Mouse (Mus musculus): Measurements from ENCODE around the gene Sh3pxd2a.

The Sh3pxd2a gene

DNA sequence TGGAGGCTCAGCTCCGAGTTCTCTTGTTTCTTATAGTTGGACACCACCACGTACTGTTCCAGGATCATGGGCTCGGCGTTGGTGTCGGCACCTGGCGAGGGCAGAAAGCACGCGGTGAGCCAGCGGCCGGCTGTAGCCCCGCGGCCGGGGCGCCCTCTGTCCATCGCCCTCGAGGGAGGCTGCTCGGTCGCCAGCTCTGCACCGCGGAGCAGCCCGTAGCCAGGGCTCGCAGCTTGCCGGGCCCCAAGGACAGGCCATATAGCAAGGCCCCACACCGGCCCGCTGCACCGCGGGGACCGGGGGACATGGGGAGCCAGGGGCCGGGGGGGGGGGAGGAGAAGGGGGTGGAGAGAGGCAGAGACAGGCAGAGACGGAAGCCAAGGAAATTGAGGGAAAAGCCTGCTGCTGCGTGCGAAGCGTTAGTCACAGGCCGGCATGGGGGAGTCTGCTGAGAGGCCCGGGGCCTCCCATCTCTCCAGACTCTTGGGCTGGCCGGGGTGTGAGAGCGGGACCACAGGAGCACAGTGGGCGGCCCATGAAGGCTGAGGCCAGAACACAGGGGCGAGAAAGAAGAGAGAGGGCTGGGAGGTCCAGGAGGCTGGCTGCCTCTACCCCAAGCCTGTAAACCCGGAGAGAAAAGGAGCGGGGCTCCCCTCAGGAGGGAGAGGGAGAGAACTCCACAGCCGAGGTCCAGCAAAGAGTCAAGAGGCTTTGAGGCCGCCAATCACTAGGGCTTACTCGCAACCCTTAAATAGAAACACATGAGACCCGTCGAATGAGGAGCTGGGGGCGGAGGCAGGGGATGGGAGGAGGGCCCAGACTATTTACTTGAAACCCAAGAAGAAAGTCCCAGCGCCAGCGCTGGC lies 149.9 kb downstream of the Sh3pxd2a start:
- DNase-seq (ENCODE audit: low read depth, low spot score), result peak; percentile 48

DNA sequence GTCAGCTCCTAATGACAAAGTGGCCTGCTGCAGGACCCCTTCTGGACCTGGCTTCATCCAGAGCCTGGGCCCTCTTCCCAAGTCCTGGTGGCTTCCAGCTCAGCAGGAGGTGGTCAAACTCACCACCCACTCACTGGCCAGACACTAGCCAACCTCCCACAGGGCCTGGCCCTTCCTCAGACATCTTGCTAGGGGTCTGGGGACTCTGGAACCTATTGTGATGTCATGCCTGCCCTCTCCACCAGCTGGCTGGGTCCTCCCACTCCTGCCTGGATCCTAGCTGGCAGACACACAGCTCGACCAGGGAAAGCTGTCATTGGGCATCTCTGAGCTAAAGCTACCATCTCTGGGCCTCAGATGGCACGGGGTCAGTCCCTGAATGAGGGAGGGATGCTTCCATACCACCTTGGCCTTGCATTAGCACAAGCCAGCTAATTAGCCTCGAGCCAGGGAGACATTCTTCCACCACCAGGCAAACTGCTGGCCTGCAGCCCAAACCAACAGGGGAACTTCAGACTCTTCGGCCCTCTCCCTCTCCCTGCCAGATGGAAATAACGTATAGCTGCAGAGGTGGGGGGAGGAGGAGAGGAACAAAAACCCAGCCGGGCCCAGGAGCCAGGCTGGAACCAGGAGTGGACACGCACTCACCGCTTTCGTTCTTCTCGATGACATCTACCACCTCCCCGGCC lies 150.7 kb downstream of the Sh3pxd2a start:
- no peak for DNase-seq (ENCODE audit: low read depth, low spot score)

- no peak for DNase-seq (ENCODE audit: low read depth, low spot score)
Observed at GRCm38 (mm10) chr19:47311162-47311561, 153.0 kb downstream of the Sh3pxd2a start.

DNA sequence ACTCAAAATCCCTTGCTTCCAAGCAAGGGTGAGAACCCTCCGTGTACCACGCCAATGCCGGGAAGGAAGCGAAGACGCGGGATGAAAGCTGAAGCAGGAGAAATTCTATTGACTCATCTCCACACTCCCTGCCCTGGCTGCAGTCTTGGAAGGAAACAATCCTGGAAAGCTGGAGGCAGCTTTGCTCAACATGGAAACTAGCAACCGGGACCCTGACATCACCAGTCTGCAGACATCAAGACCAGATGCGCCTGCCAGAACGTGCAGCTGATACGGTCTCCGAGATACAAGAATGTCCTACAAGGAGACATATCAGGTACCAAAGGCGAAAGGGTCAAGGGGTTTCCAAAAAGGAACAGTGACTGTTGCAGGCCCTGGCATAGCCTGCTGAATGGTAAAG lies 154.4 kb downstream of the Sh3pxd2a start:
- no peak for DNase-seq (ENCODE audit: low read depth, low spot score)

GRCm38 (mm10) chr19:47306917-47307315 lies 157.3 kb downstream of the Sh3pxd2a start:
- DNase-seq (ENCODE audit: low read depth, low spot score), result no peak

DNA sequence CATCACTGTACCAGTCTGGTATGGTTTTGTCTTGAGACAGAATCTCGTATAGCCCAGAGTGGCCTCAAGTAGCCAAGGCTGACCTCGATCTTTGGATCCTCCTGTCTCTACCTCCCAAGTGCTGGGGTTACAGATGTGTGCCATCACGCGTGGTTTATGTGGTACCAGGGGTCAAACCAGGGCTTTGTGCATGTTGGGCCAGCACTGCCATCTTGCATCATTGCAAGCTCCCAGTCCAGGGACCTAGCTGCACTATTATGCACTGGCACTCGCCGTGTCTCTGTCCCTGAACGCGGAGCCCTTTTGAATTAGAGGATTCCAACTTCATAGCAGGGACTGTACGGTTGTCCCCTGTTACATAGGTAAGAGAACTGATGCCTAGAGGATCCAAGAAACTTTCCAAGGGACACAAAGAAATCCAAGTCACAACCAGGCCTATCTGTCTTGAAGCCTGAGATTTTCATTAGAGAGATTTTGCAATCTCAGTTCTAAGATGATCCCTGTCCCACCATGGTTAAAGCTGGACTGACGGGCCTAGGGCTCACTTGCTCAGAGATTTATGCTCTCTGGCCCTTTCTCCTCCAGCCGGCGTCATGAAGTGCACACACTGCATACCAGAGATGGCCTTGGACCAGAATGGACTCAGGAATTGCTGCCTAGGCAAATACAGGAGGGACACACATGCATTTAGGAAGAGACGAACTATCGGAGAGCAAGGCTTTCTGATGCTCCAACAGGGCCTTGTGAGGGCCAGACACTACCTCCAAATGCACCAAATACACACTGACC lies 157.9 kb downstream of the Sh3pxd2a start:
- DNase-seq (ENCODE audit: low read depth, low spot score), result no peak

DNA sequence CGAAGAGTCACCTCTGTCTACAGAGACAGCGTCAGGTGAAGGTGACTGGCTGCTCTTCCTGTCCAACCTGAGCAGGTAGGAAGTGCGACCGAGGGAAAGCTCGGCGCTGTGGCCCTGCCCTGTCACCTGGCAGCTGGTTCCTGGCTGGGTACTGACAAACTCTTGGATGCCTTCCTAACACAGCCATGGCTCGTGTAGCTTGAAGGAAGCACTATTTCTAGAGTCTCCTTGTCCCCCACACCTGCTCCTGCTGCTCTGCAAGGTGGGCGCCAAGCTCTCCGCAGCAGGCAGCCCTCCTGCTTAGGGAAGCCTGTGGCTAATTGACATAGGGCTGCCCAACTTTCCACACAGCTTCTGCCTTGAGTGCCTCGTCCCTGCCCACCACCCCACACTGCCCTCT lies 158.8 kb downstream of the Sh3pxd2a start:
- DNase-seq (ENCODE audit: low read depth, low spot score), result no peak

DNA sequence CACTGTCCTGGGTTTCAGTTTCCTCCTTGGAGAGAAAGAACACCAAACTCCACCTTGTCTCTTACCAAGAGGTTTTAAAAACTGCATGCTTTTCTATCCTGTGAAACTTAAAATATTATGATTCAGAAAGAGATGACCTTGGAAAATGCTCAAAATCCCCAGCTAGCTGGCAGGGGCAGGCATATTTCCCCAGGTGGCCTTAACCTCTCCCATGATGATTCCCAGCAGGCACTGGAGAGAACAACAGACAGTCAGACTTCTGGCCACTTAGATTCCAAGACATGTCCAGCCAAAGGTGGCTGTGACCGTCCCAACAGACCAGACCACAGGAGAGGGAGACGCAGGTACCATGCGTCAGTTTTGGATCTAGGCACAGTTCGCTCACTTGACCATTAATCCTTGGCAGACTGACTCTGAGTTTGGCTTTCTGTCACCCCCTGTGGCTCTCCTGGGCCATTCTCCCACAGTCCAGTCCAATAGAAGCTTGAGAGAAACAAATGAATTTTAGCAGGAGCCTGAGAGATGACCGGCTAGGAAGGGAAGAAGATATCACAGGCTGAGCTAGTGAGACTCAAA lies 159.9 kb downstream of the Sh3pxd2a start:
- DNase-seq (ENCODE audit: low read depth, low spot score), result no peak

DNA sequence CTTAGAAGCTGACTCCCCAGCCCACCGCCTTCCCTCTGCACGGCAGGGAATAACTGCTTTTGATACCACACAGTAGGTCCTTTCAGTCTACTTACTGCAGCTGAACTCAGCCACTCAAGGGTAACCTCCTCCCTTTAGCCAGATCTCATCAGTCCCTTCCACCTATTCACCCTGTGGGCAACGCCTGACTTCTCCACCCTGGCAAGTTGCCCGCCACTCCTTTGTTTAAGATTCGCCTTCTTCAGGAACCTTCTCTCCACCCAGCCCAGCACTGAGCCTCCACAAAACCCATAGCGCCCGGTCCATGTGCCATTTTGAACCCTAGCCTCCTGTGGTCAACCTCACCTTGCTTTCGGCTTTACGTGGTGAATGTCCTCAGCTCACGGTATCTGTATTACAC lies 161.1 kb downstream of the Sh3pxd2a start:
- no peak for DNase-seq (ENCODE audit: low read depth, low spot score)

- DNase-seq (ENCODE audit: low read depth, low spot score), result no peak
Observed at GRCm38 (mm10) chr19:47302191-47302852, 161.9 kb downstream of the Sh3pxd2a start.

DNA sequence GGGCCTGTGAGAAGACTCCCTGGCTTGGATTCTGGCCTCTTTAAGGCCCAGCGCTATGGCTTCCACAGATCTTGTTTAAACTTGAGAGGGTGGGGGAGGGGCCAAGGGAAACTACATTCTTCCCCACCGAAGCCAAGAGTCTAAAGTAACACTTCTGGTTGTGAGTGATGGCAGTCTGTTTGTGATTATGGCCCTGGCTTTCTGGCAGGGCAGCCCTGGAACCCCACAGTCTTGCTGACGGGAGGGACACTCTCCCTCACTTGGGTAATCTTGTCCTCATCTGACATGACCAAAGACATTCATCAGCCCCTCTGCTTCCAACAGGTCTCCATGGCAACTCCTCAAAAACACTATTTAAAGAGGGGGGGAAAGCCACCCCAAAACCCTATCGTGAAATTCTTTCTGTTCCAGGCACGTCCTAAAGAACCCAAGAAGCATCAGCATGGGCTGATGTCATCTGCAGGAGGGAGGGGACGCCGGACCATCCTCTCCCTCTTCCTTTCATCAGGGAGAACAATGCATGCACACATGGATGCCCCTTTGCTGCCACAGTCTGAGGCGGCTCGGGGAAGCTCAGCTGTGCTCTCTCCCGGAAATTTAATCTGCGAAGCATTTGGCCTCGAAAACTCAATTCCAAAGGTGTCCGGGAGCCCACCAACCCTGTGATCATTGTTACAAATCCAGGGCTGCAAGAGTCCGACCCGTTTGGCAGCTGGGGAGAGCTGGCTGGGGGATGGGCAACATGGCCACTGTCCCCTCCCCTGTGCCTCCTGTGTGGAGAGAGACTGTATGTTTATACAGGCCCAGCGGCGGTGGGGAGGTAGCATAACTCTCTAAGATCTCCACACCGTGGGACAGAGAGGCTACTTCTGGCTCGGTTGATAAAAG lies 162.7 kb downstream of the Sh3pxd2a start:
- no peak for DNase-seq (ENCODE audit: low read depth, low spot score)

- DNase-seq (ENCODE audit: low read depth, low spot score), result no peak
Observed at GRCm38 (mm10) chr19:47298100-47298499, 166.1 kb downstream of the Sh3pxd2a start.

GRCm38 (mm10) chr19:47292451-47292951 lies 171.7 kb downstream of the Sh3pxd2a start:
- no peak for DNase-seq (ENCODE audit: low read depth, low spot score)

GRCm38 (mm10) chr19:47291307-47292080 lies 172.7 kb downstream of the Sh3pxd2a start:
- DNase-seq (ENCODE audit: low read depth, low spot score), result no peak

DNA sequence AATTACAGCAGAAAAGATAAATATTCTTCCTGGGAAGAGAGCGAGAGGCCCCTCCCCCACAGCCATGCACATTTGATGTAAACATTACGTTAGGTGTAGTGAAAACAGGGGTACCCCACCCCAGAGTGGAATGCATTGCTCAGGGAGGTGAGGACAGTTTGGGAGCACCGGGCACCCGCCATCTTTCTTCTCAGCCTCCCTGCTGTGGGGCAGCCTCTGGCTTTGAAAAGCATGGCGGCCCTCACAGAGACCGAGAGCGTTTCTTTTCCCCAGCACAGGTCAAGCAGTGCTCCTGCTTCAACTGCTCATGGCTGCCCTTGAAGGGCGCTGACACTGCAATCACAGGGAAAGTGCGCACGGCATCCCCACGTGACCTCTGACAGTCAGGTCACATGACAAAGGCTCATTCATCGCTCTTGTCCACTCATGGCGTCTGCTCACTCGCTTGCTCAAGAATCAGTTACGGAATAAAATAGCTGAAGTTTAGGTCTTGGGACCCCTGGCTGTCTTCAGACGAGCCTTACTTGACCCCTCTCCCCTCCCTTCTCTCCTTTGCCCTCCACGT lies 177.2 kb downstream of the Sh3pxd2a start:
- DNase-seq (ENCODE audit: low read depth, low spot score), result no peak

GRCm38 (mm10) chr19:47285581-47285980 lies 178.6 kb downstream of the Sh3pxd2a start:
- no peak for DNase-seq (ENCODE audit: low read depth, low spot score)

GRCm38 (mm10) chr19:47282688-47283215 lies 181.4 kb downstream of the Sh3pxd2a start:
- DNase-seq (ENCODE audit: low read depth, low spot score), result no peak

GRCm38 (mm10) chr19:47282050-47282454 lies 182.1 kb downstream of the Sh3pxd2a start:
- no peak for DNase-seq (ENCODE audit: low read depth, low spot score)

DNA sequence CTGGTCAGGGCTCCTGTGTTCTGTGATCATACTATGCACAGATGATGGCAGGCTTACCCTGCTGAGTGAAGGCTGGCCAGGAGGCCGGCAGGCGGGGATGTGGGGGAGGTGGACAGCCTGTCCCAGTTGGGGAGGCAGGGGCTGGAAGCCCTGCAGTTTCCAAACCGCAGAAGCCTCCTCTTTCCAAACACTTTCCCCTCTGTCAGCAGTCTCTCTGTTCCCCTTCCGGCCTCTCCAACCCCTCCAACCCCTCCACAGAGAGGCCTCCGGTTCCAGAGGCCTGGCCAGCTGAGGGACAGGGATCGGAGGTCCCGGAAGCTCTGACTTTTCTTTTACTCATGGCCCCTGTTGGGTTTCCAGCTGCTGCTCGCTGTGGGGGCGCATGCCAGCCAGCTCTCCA lies 183.3 kb downstream of the Sh3pxd2a start:
- no peak for DNase-seq (ENCODE audit: low read depth, low spot score)
